Mouse (Mus musculus): ENCODE results near the gene Spin2g. TPM values are rescaled to one million over a fixed set of nuclear protein-coding genes. Genes with fewer than 3 reads are reported as not detected.
"Not testable (repeated sequence)": the region's sequence is repeated elsewhere in the genome, so short reads cannot be mapped to it uniquely, and the experiment has no call there.

Spin2g gene
- polyA plus RNA-seq (2015; fragmentation: Nextera tagmentation; extraction: Ambion mirVana), result not detected in 2 replicates

DNA sequence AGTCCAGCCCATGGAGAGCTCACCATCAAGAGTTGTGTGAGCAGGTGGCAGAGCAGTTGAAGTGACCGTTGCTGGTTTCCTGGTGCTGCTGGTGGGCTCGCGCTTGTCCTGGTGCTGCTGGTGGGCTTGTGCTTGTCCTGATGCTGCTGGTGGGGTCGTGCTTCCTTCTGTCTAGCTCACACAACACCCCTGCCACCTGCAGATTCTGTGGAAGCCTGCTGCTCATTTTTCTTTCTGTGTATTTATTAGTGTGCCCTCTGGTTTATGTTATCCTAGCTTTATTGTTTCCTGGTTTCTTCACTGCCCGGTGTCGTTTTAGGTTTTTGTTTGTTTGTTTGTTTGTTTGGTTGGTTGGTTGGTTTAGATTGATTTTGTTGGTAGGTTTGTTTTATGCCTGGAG, at the start of gene Spin2g:
TSS of gene Spin2g (minus strand) at position 101 of the 400 bp plus-strand sequence.
- not testable (repeated sequence) for H3K27me3 ChIP-seq (replicated peaks); H3K36me3 ChIP-seq; H3K9me3 ChIP-seq (replicated peaks); ATAC-seq (ENCODE audit: low FRiP score); H3K4me1 ChIP-seq; H3K4me2 ChIP-seq; H3K4me3 ChIP-seq (replicated peaks); H3K27ac ChIP-seq (replicated peaks); H3K9ac ChIP-seq (replicated peaks)
- WGBS, result 89% methylated on average over 6 of the region's 6 CpGs

Other genes with a start within 250 kb of the Spin2g start
- not detected in 2 replicates for gene Btbd35f9, start 77.2 kb downstream of the Spin2g start, polyA plus RNA-seq (2015; fragmentation: Nextera tagmentation; extraction: Ambion mirVana)
- not detected in 2 replicates for gene Btbd35f8, start 211.8 kb upstream of the Spin2g start, polyA plus RNA-seq (2015; fragmentation: Nextera tagmentation; extraction: Ambion mirVana)

All from neural tube, embryonic 15.5 days (tissue).